Mouse (Mus musculus) embryonic facial prominence, embryonic 13.5 days (tissue): ENCODE data around the gene Gm11758. TPM values are rescaled to one million over a fixed set of nuclear protein-coding genes. Genes with fewer than 3 reads are reported as not detected.
"Not testable (repeated sequence)": the region's sequence is repeated elsewhere in the genome, so short reads cannot be mapped to it uniquely, and the experiment has no call there.

ENCODE experiments used
- ATAC-seq: fragments of 200-750 bp; cut with Nextera tagmentation; 2 replicates; pipeline ENCODE4 v1.8.0; 2017; ENCODE audit warnings: low read depth; ENCODE audit not compliant: insufficient number of reproducible peaks, insufficient read depth, low FRiP score, low TSS enrichment
- H3K27ac ChIP-seq: fragments of 300-500 bp; sonication (generic); 2 replicates; pipeline ENCODE4 v1.5.1; 2015; ENCODE audit warnings: moderate library complexity, mild to moderate bottlenecking, inconsistent platforms
- H3K27me3 ChIP-seq: fragments of 300-500 bp; sonication (generic); 2 replicates; pipeline ENCODE4 v1.6.1; 2015; ENCODE audit warnings: mild to moderate bottlenecking, inconsistent platforms
- H3K36me3 ChIP-seq: fragments of 300-500 bp; sonication (generic); 2 replicates; pipeline ENCODE4 v1.6.1; 2015; ENCODE audit warnings: mild to moderate bottlenecking, inconsistent platforms
- H3K4me1 ChIP-seq: fragments of 300-500 bp; sonication (generic); 2 replicates; pipeline ENCODE4 v1.6.1; 2015; ENCODE audit warnings: inconsistent platforms
- H3K4me2 ChIP-seq: fragments of 300-500 bp; sonication (generic); 2 replicates; pipeline ENCODE4 v1.6.1; 2015; ENCODE audit warnings: moderate library complexity, mild to moderate bottlenecking, inconsistent platforms
- H3K4me3 ChIP-seq: fragments of 300-500 bp; sonication (generic); 2 replicates; pipeline ENCODE4 v1.5.1; 2015; ENCODE audit warnings: mild to moderate bottlenecking, inconsistent platforms
- H3K9ac ChIP-seq: fragments of 300-500 bp; sonication (generic); 2 replicates; pipeline ENCODE4 v1.6.1; 2015; ENCODE audit warnings: mild to moderate bottlenecking, inconsistent platforms
- H3K9me3 ChIP-seq: fragments of 300-500 bp; sonication (generic); 2 replicates; pipeline ENCODE4 v1.6.1; 2016; ENCODE audit warnings: inconsistent platforms
- WGBS: fragments of 180-500 bp; shearing (Covaris S2); methylation state at CpG from one replicate; pipeline ENCODE4 v1.1.7; 2015; ENCODE audit warnings: mixed read lengths; 5-methylcytosine and 5-hydroxymethylcytosine counted together
- polyA plus RNA-seq: library from polyadenylated mRNA; unstranded; fragments of >200 nt; fragmentation: Nextera tagmentation; extraction: Ambion mirVana; gene quantifications from 2 replicates; pipeline ENCODE4 v1.2.1, GENCODE M21; 2015

The Gm11758 gene
- not detected in 2 replicates for polyA plus RNA-seq

GRCm38 (mm10) chr4:73876166-73876565 is at the start of gene Gm11758:
TSS of gene Gm11758 (minus strand) at chr4:73876266.
- not testable (repeated sequence) for H3K27ac ChIP-seq, H3K27me3 ChIP-seq, H3K4me2 ChIP-seq, H3K36me3 ChIP-seq, H3K4me1 ChIP-seq, ATAC-seq, H3K9me3 ChIP-seq, H3K9ac ChIP-seq, H3K4me3 ChIP-seq
- no CpG with 5 or more reads among the region's 4 CpGs for WGBS

- not testable (repeated sequence) for H3K27me3 ChIP-seq, H3K36me3 ChIP-seq, ATAC-seq, H3K4me2 ChIP-seq, H3K9me3 ChIP-seq, H3K4me3 ChIP-seq, H3K4me1 ChIP-seq, H3K9ac ChIP-seq, H3K27ac ChIP-seq
- 87% methylated on average over 6 of the region's 6 CpGs for WGBS
These were observed 44.6 kb upstream of the Gm11758 start, which contains the start of gene Gm11756 for GRCm38 (mm10) chr4:73920660-73921059. TSS of gene Gm11756 (minus strand) at chr4:73920760.

- ATAC-seq, H3K27ac ChIP-seq, H3K4me3 ChIP-seq, H3K36me3 ChIP-seq, H3K4me2 ChIP-seq, H3K9ac ChIP-seq, H3K9me3 ChIP-seq, H3K27me3 ChIP-seq, H3K4me1 ChIP-seq: not testable (repeated sequence)
- WGBS = no CpG with 5 or more reads among the region's 4 CpGs
These were observed 29.8 kb upstream of the Gm11758 start, which contains the start of gene Gm13871 for GRCm38 (mm10) chr4:73905853-73906252. TSS of gene Gm13871 (minus strand) at chr4:73905953.

- H3K9me3 ChIP-seq, H3K9ac ChIP-seq, H3K4me1 ChIP-seq, H3K27me3 ChIP-seq, H3K36me3 ChIP-seq, ATAC-seq, H3K4me3 ChIP-seq, H3K27ac ChIP-seq, H3K4me2 ChIP-seq: not testable (repeated sequence)
- no CpG with 5 or more reads among the region's 4 CpGs for WGBS
These were observed 14.9 kb upstream of the Gm11758 start, which contains the start of gene Gm11757 for GRCm38 (mm10) chr4:73891012-73891411. TSS of gene Gm11757 (minus strand) at chr4:73891112.

GRCm38 (mm10) chr4:73826587-73826986 is 49.5 kb downstream of the Gm11758 start:
- H3K4me1 ChIP-seq = no peaks in the 10 kb centered on the region
- H3K9me3 ChIP-seq = no peaks in the 10 kb centered on the region
- no peak overlapping the region for H3K27ac ChIP-seq
- H3K4me2 ChIP-seq = no peak overlapping the region
- no peak overlapping the region for H3K4me3 ChIP-seq
- WGBS = 87% methylated on average over 3 of the region's 3 CpGs
- no peak overlapping the region for H3K9ac ChIP-seq
- no peaks in the 10 kb centered on the region for H3K27me3 ChIP-seq
- no peak for ATAC-seq
- H3K36me3 ChIP-seq = no peaks in the 10 kb centered on the region

Other genes with a start within 250 kb of the Gm11758 start
- gene Gm11236, start 238.1 kb downstream of the Gm11758 start, polyA plus RNA-seq = not detected in 2 replicates
- gene Gm11239, start 207.9 kb downstream of the Gm11758 start, polyA plus RNA-seq = not detected in 2 replicates
- not detected in 2 replicates for gene Gm428, start 192.8 kb downstream of the Gm11758 start, polyA plus RNA-seq
- gene Rasef, start 85.3 kb downstream of the Gm11758 start, polyA plus RNA-seq = 1.0 and 1.3 TPM in 2 replicates
- gene Gm11757, start 14.8 kb upstream of the Gm11758 start, polyA plus RNA-seq = not detected in 2 replicates
- gene Gm13871, start 29.7 kb upstream of the Gm11758 start, polyA plus RNA-seq = not detected in 2 replicates
- not detected in 2 replicates for gene Gm11756, start 44.5 kb upstream of the Gm11758 start, polyA plus RNA-seq
- 0.48 and 1.3 TPM in 2 replicates for gene 2310002L09Rik, start 74.6 kb upstream of the Gm11758 start, polyA plus RNA-seq
- gene Frmd3, start 137.2 kb upstream of the Gm11758 start, polyA plus RNA-seq = 3.3 and 3.8 TPM in 2 replicates